Mouse (Mus musculus) megakaryocyte-erythroid progenitor cell, adult 5-6 weeks (primary cell): ENCODE data around the gene Hacd4. TPM values are rescaled to one million over a fixed set of nuclear protein-coding genes. Genes with fewer than 3 reads are reported as not detected.
A peak's percentile ranks its signal among the peaks of the same experiment; 100 is the strongest.
"Not testable (repeated sequence)": the region's sequence is repeated elsewhere in the genome, so short reads cannot be mapped to it uniquely, and the experiment has no call there.

Experiments used
- ATAC-seq: replicated peaks from 2 replicates; pipeline ENCODE4 v1.8.0; 2016; ENCODE audit warnings: mild to moderate bottlenecking, inconsistent platforms; ENCODE audit not compliant: severe bottlenecking, poor library complexity, low FRiP score, low TSS enrichment
- total RNA-seq, 2 experiments: library from RNA; stranded (forward) in 1 of 2; stranded (reverse) in 1 of 2; fragments of 200-1000, 215-1000 nt in 1 of 2; fragments of >200 nt in 1 of 2; fragmentation: Nextera tagmentation in 1 of 2; gene quantifications; 2 replicates each; pipeline ENCODE4 v1.2.3; 2014 to 2017

The Hacd4 gene
- total RNA-seq, 2 experiments from 2014 or later, result 0.23 TPM; not detected in 1

- no peak for ATAC-seq
Measured at GRCm38 (mm10) chr4:88437917-88438316, 811 bp downstream of the Hacd4 start.

GRCm38 (mm10) chr4:88437166-88437565 is 1.6 kb downstream of the Hacd4 start:
- ATAC-seq, result no peak

- ATAC-seq, result no peak
Measured at GRCm38 (mm10) chr4:88436593-88437165, 2.0 kb downstream of the Hacd4 start.

- ATAC-seq, result no peak
Measured at GRCm38 (mm10) chr4:88432412-88433024, 6.2 kb downstream of the Hacd4 start.

- ATAC-seq, result no peak
Measured at GRCm38 (mm10) chr4:88427630-88428239, 11.0 kb downstream of the Hacd4 start.

- ATAC-seq, result no peak
Measured at GRCm38 (mm10) chr4:88424563-88424962, 14.2 kb downstream of the Hacd4 start.

- ATAC-seq, result no peak
Measured at GRCm38 (mm10) chr4:88419378-88419777, 19.4 kb downstream of the Hacd4 start.

GRCm38 (mm10) chr4:88415017-88415416 is 23.7 kb downstream of the Hacd4 start:
- no peak for ATAC-seq

- no peak for ATAC-seq
Measured at GRCm38 (mm10) chr4:88412331-88412730, 26.4 kb downstream of the Hacd4 start.

- no peak for ATAC-seq
Measured at GRCm38 (mm10) chr4:88409279-88409678, 29.4 kb downstream of the Hacd4 start.

- 0 out of 2 replicates have a peak, but pooled peaks have one; percentile 30 for ATAC-seq
Measured at GRCm38 (mm10) chr4:88406887-88407696, 31.6 kb downstream of the Hacd4 start.

- ATAC-seq, result no peak
Measured at GRCm38 (mm10) chr4:88402884-88403283, 35.8 kb downstream of the Hacd4 start.

- ATAC-seq, result no peak
Measured at GRCm38 (mm10) chr4:88400992-88401313, 37.8 kb downstream of the Hacd4 start.

- ATAC-seq, result no peak
Measured at GRCm38 (mm10) chr4:88400302-88400991, 38.3 kb downstream of the Hacd4 start.

- no peak for ATAC-seq
Measured at GRCm38 (mm10) chr4:88396995-88397521, 41.7 kb downstream of the Hacd4 start.

GRCm38 (mm10) chr4:88395717-88396116 is 43.0 kb downstream of the Hacd4 start:
- ATAC-seq, result no peak

GRCm38 (mm10) chr4:88390596-88390995 is 48.1 kb downstream of the Hacd4 start:
- not testable (repeated sequence) for ATAC-seq

GRCm38 (mm10) chr4:88390036-88390435 is 48.7 kb downstream of the Hacd4 start:
- no peak for ATAC-seq
